Mouse (Mus musculus): Measurements from ENCODE around the gene Rprd1b.

DNA sequence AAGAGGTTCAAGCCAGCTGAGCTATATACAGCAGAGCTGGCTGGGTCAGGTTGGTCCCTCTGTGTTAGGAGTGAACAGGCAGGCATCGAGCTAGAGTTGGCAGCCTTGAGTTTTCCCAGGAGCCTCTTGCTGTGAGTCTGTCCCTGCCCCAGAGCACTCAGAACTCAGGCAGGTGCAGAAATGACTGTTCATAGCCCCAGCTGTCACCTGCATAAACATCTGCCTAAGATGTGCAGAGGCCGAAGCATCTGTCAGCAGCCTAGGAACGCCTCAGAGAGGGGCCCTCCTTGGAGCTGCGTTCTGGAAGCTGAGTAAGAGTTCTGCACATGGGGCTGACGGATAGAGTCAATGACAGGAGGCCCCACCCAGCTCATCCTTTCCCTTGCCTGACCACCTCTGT is 86.6 kb downstream of the Rprd1b start:
- TF ChIP-seq CTCF (IDR thresholded peaks at IDR 0.05; ENCODE audit: insufficient read depth, low read length) (no peak), POLR2A (IDR thresholded peaks at IDR 0.05; ENCODE audit: borderline replicate concordance, extremely low read depth, low read depth, low read length) (no peak)

Data from lung, adult 2 months (tissue).